Mouse (Mus musculus): ENCODE data around the gene Exosc6. TPM values are rescaled to one million over a fixed set of nuclear protein-coding genes. Genes with fewer than 3 reads are reported as not detected.
"Not testable (repeated sequence)": the region's sequence is repeated elsewhere in the genome, so short reads cannot be mapped to it uniquely, and the experiment has no call there.

Exosc6 gene
- polyA plus RNA-seq (2012; rRNA removed) = not detected in 2 replicates

- DNase-seq (ENCODE audit: low spot score) = peak; percentile 88
Measured at GRCm38 (mm10) chr8:111056158-111056663, at the start of gene Exosc6. TSS of gene Exosc6 (plus strand) at chr8:111056339.

- not testable (repeated sequence) for DNase-seq (ENCODE audit: low spot score)
Measured at GRCm38 (mm10) chr8:111010230-111010991, 45.7 kb upstream of the Exosc6 start.

DNA sequence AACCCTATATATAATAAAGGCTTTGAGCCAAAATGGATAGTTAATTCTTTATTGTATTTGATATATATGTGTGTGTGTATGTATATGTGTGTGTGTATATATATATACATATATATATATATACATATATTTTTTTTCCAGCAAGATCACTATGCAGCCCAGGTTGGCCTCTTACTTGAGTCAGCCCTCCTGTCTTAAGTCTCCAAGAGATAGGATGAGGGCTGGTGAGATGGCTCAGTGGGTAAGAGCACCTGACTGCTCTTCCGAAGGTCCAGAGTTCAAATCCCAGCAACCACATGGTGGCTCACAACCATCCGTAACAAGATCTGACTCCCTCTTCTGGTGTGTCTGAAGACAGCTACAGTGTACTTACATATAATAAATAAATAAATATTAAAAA lies 29.5 kb upstream of the Exosc6 start:
- DNase-seq (ENCODE audit: low spot score) = not testable (repeated sequence)

GRCm38 (mm10) chr8:111027391-111027937 lies 28.7 kb upstream of the Exosc6 start:
- DNase-seq (ENCODE audit: low spot score) = peak; percentile 78

GRCm38 (mm10) chr8:111029589-111029988 lies 26.6 kb upstream of the Exosc6 start:
- DNase-seq (ENCODE audit: low spot score) = no peak

GRCm38 (mm10) chr8:111030045-111030444 lies 26.1 kb upstream of the Exosc6 start:
- DNase-seq (ENCODE audit: low spot score) = no peak

DNA sequence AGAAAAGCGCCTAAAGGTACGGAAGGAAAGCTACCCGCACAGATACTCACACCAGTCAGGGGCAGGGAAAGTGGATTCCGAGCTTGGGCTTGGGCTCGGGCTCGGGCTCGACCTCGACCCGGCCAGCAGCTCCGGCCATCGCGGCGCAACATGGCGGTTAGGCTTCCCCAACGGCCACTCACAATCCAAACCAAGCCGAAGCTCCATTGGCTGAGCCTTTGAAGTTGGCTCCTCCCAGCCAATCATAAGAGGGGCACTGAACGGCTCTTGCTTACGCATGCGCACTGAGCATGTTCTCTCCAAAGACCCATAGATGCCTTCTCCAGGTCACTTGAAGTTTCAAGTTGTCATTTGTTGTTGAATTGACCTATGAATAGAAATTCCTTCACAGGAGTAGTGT lies 24.6 kb upstream of the Exosc6 start, which contains the start of gene Ddx19b:
TSS of gene Ddx19b (minus strand) at position 180 of the 400 bp plus-strand sequence.
- DNase-seq (ENCODE audit: low spot score) = no peak

- no peak for DNase-seq (ENCODE audit: low spot score)
Measured at GRCm38 (mm10) chr8:111032916-111033315, 23.2 kb upstream of the Exosc6 start, which contains the start of gene Aars. TSS of gene Aars (plus strand) at chr8:111033144.

- peak; percentile 87 for DNase-seq (ENCODE audit: low spot score)
Measured at GRCm38 (mm10) chr8:111033482-111034215, 22.5 kb upstream of the Exosc6 start.

GRCm38 (mm10) chr8:111034276-111034675 lies 21.9 kb upstream of the Exosc6 start:
- DNase-seq (ENCODE audit: low spot score) = no peak

DNA sequence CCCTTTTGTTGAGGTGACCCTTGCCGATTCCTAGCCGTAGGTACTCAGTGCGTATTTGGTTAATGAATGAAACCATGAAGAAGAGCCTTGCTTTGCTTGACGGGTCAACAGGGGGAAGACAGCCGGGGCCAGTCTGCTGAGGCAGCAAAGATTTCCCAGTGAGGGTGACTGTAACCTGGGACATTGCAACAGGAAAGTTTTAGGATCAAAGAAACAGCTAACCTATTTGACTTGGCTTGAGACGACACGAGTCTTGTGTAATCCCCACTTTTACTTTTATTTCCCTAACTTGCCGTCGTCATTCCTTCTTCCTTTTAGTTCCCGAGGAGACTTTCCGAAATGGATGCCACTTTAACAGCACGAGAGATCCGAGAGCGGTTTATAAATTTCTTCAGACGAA lies 19.5 kb upstream of the Exosc6 start:
- no peak for DNase-seq (ENCODE audit: low spot score)

DNA sequence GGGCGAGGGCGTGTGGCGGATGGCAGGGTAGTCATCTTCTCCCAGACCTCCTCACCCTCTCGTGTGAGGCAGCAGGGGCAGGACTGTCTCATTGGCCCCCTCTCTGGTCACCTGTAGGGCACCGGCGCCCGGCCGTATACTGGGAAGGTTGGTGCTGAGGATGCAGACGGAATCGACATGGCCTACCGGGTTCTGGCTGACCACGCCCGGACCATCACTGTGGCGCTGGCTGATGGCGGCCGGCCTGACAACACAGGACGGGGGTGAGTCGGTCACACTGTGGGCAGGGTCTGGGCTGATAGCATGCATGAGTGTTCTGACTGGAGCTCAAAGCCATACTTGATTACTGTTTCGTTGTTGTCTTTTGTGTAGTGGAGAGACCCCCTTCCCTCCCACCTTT lies 13.6 kb upstream of the Exosc6 start:
- DNase-seq (ENCODE audit: low spot score) = no peak

GRCm38 (mm10) chr8:111044003-111044734 lies 12.0 kb upstream of the Exosc6 start:
- no peak for DNase-seq (ENCODE audit: low spot score)

- no peak for DNase-seq (ENCODE audit: low spot score)
Measured at GRCm38 (mm10) chr8:111048694-111049093, 7.4 kb upstream of the Exosc6 start.

GRCm38 (mm10) chr8:111049106-111049505 lies 7.0 kb upstream of the Exosc6 start:
- DNase-seq (ENCODE audit: low spot score) = no peak

DNA sequence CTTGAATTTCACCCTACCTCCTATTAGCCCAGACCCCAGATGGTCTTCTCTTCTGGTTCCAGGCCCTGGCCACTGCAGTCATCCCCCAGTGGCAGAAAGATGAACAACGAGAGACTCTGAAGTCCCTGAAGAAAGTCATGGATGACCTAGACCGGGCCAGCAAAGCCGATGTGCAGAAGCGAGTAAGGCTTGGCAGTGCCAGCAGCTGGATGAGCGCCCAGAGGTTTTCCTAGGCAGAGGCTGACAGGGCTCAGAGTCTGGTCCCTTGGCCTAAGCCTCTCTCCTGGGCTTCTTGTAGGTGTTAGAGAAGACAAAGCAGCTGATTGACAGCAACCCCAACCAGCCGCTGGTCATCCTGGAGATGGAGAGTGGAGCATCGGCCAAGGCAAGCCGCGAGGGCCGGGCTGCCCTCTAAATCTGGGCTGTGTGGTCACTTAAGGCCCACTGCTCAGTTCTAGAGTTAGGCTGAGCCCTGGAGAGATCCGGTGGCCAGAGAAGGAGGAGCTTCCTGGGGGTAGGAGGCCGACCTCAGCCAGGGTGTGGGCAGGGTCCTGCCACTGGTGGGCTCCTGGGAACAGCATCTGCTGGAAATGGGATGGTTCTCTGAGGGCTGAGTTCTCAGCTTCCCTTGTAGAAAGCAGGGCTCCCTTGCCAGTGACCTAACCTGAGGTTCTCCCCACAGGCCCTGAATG lies 2.2 kb upstream of the Exosc6 start:
- DNase-seq (ENCODE audit: low spot score) = no peak

GRCm38 (mm10) chr8:111055031-111055634 lies 1.0 kb upstream of the Exosc6 start:
- DNase-seq (ENCODE audit: low spot score) = no peak

DNA sequence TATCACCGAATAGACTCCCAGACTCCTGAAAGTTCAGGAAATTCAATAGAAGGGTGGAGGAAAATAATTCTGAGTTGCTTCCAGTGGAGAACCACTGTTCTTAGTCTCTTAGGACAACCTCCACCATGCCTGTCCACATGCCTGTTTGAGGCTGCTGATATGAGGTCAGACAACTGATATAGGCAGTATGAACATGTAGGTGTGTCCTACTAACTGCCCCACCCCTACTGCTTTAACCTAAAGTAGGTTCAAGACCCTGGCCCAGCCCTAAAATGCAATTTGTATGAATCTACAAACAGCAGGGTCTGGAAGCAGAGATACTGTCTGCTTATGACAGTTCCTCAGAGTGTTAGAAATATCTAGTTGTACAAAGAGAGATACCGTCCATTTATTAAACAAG lies 478 bp upstream of the Exosc6 start:
- no peak for DNase-seq (ENCODE audit: low spot score)

DNA sequence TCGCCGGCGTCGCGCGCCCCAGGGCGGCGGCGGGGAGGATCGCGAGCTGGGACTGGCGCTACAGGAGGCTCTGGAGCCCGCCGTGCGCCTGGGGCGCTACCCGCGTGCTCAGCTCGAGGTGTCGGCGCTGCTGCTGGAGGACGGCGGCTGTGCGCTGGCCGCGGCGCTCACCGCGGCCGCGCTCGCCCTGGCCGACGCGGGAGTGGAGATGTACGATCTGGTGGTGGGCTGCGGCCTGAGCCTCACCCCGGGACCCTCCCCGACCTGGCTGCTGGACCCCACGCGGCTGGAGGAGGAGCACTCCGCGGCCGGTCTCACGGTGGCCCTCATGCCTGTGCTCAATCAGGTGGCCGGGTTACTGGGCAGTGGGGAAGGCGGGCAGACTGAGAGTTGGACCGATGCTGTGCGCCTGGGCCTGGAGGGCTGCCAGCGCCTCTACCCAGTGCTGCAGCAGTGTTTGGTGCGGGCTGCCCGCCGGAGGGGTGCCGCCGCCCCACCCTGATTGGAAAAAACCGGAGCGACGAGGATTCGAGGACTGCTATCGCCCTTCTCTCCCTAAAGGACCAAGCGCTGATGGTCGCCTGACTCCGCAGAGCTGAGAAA lies 653 bp downstream of the Exosc6 start:
- DNase-seq (ENCODE audit: low spot score) = peak; percentile 42

- no peak for DNase-seq (ENCODE audit: low spot score)
Measured at GRCm38 (mm10) chr8:111058946-111059572, 2.9 kb downstream of the Exosc6 start.
